Mouse (Mus musculus) midbrain, postnatal 0 days (tissue): Measurements from ENCODE around the gene Lztr1. TPM values are rescaled to one million over a fixed set of nuclear protein-coding genes. Genes with fewer than 3 reads are reported as not detected.
A peak's percentile ranks its signal among the peaks of the same experiment; 100 is the strongest.

Source experiments
- ATAC-seq: fragments of 200-750 bp; cut with Nextera tagmentation; 2 replicates; pipeline ENCODE4 v1.8.0; 2017; ENCODE audit warnings: moderate number of reproducible peaks, mild to moderate bottlenecking, moderate TSS enrichment, moderate library complexity; ENCODE audit not compliant: low FRiP score
- DNase-seq: peaks from one replicate; pipeline ENCODE4 v3.0.0-alpha.2; 2015; ENCODE audit warnings: low spot score
- H3K27ac ChIP-seq: fragments of 300-500 bp; sonication (generic); 2 replicates; pipeline ENCODE4 v1.5.1; 2014; ENCODE audit warnings: low read depth, mild to moderate bottlenecking, low read length, mixed read lengths
- H3K27me3 ChIP-seq: fragments of 300-500 bp; sonication (generic); 2 replicates; pipeline ENCODE4 v1.6.1; 2014; ENCODE audit warnings: low read length, control low read depth, mixed read lengths; ENCODE audit not compliant: insufficient read depth
- H3K36me3 ChIP-seq: fragments of 300-500 bp; sonication (generic); 2 replicates; pipeline ENCODE4 v1.6.1; 2014; ENCODE audit warnings: low read length, control low read depth, mixed read lengths; ENCODE audit not compliant: insufficient read depth
- H3K4me1 ChIP-seq: fragments of 300-500 bp; sonication (generic); 2 replicates; pipeline ENCODE4 v1.6.1; 2014; ENCODE audit warnings: mild to moderate bottlenecking, control low read depth, antibody characterized with exemption, low read length, mixed read lengths; ENCODE audit not compliant: insufficient read depth
- H3K4me2 ChIP-seq: fragments of 300-500 bp; sonication (generic); 2 replicates; pipeline ENCODE4 v1.6.1; 2014; ENCODE audit warnings: low read depth, mild to moderate bottlenecking, low read length, mixed read lengths; ENCODE audit not compliant: poor library complexity, severe bottlenecking
- H3K4me3 ChIP-seq: fragments of 300-500 bp; sonication (generic); 2 replicates; pipeline ENCODE4 v1.5.1; 2014; ENCODE audit warnings: low read depth, mild to moderate bottlenecking, low read length, moderate library complexity
- H3K9ac ChIP-seq: fragments of 300-500 bp; sonication (generic); replicated peaks from 2 replicates; pipeline ENCODE4 v1.6.1; 2014; ENCODE audit warnings: mild to moderate bottlenecking, low read length, moderate library complexity, mixed read lengths; ENCODE audit not compliant: poor library complexity, severe bottlenecking
- H3K9me3 ChIP-seq: fragments of 300-500 bp; sonication (generic); 2 replicates; pipeline ENCODE4 v1.6.1; 2016; ENCODE audit warnings: low read length, control low read depth
- CTCF ChIP-seq: IDR thresholded peaks from 2 replicates; pipeline ENCODE4 v1.5.1; 2016; ENCODE audit warnings: antibody characterized with exemption, mild to moderate bottlenecking
- WGBS: fragments of 180-500 bp; shearing (Covaris S2); extraction: QIAGEN DNeasy Blood & Tissue Kit; methylation state at CpG from one replicate; pipeline ENCODE4 v1.1.7; 2014; 5-methylcytosine and 5-hydroxymethylcytosine counted together
- polyA plus RNA-seq: library from polyadenylated mRNA; unstranded; fragments of >200 nt; fragmentation: Nextera tagmentation; extraction: Ambion mirVana; gene quantifications from 2 replicates; pipeline ENCODE4 v1.2.1, GENCODE M21; 2015
- total RNA-seq: library from RNA; depleted of rRNA; stranded (reverse); fragments of >200 nt; gene quantifications from 2 replicates; pipeline ENCODE4 v1.2.3, GENCODE M21; 2014

Gene Lztr1
- total and polyA plus RNA-seq, 2 experiments from 2014 or later, result 94.0 to 221 TPM

- WGBS, result 47% methylated on average over 14 of the region's 14 CpGs
- H3K9me3 ChIP-seq, result no peaks in the 10 kb centered on the region
- peak overlapping the region; percentile 36 for H3K4me3 ChIP-seq
- ATAC-seq, result no peak
- DNase-seq, result no peak
- peak; percentile 54 for TF ChIP-seq CTCF
- H3K36me3 ChIP-seq, result peaks cover 20% of the 10 kb centered on the region
- H3K27ac ChIP-seq, result no peak overlapping the region
- 0 out of 2 replicates have a peak, but pooled peaks cover 4% of the 10 kb centered on the region for H3K27me3 ChIP-seq
- H3K9ac ChIP-seq, result 0 out of 2 replicates have a peak overlapping the region, but pooled peaks have one; percentile 40
- peak overlapping the region; percentile 76 for H3K4me2 ChIP-seq
- peaks cover 7% of the 10 kb centered on the region; the same call in 1 of the 2 replicates for H3K4me1 ChIP-seq
These were observed 19.7 kb upstream of the Lztr1 start for GRCm38 (mm10) chr16:17488478-17489468.

GRCm38 (mm10) chr16:17489469-17490111 is 18.9 kb upstream of the Lztr1 start, which contains the start of gene Aifm3:
Aifm3 (plus strand) TSS chr16:17489611.
- Histone ChIP-seq H3K9me3 (no peaks in the 10 kb centered on the region), H3K27me3 (0 out of 2 replicates have a peak, but pooled peaks cover 4% of the 10 kb centered on the region), H3K4me2 (peak within 1 kb of the TSS; percentile 76), H3K4me1 (peaks cover 7% of the 10 kb centered on the region; the same call in 1 of the 2 replicates), H3K36me3 (peaks cover 13% of the 10 kb centered on the region), H3K27ac (no peak within 1 kb of the TSS), H3K9ac (peak within 1 kb of the TSS; percentile 40; the same call in 1 of the 2 replicates), H3K4me3 (peak within 1 kb of the TSS; percentile 36)
- no peak for TF ChIP-seq CTCF
- 2% methylated on average over 47 of the region's 47 CpGs for WGBS
- no peak for DNase-seq
- peak; percentile 35; the same call in 1 of the 2 replicates for ATAC-seq

GRCm38 (mm10) chr16:17491154-17491553 is 17.3 kb upstream of the Lztr1 start:
- TF ChIP-seq CTCF, result no peak
- peaks cover 7% of the 10 kb centered on the region; the same call in 1 of the 2 replicates for H3K4me1 ChIP-seq
- H3K4me3 ChIP-seq, result no peak overlapping the region
- WGBS, result 89% methylated on average over 5 of the region's 5 CpGs
- no peak overlapping the region for H3K4me2 ChIP-seq
- H3K9me3 ChIP-seq, result no peaks in the 10 kb centered on the region
- H3K27me3 ChIP-seq, result 0 out of 2 replicates have a peak, but pooled peaks cover 4% of the 10 kb centered on the region
- H3K9ac ChIP-seq, result no peak overlapping the region
- DNase-seq, result peak; percentile 22
- no peak for ATAC-seq
- H3K27ac ChIP-seq, result no peak overlapping the region
- peaks cover 7% of the 10 kb centered on the region; the same call in 1 of the 2 replicates for H3K36me3 ChIP-seq

GRCm38 (mm10) chr16:17491896-17492561 is 16.5 kb upstream of the Lztr1 start:
- WGBS, result 63% methylated on average over 5 of the region's 5 CpGs

GRCm38 (mm10) chr16:17496499-17497305 is 11.8 kb upstream of the Lztr1 start:
- Histone ChIP-seq H3K4me3 (no peak overlapping the region), H3K27me3 (no peaks in the 10 kb centered on the region), H3K27ac (peak overlapping the region; percentile 19; the same call in 1 of the 2 replicates), H3K4me2 (no peak overlapping the region), H3K36me3 (no peaks in the 10 kb centered on the region), H3K4me1 (0 out of 2 replicates have a peak, but pooled peaks cover 6% of the 10 kb centered on the region), H3K9ac (no peak overlapping the region), H3K9me3 (no peaks in the 10 kb centered on the region)
- no peak for TF ChIP-seq CTCF
- WGBS, result 50% methylated on average over 2 of the region's 2 CpGs
- ATAC-seq (no peak), DNase-seq (peak; percentile 80)

More at GRCm38 (mm10) chr16:17491896-17492561, 16.5 kb upstream of the Lztr1 start:
- Histone ChIP-seq H3K9ac (no peak overlapping the region), H3K4me1 (peaks cover 7% of the 10 kb centered on the region; the same call in 1 of the 2 replicates), H3K9me3 (no peaks in the 10 kb centered on the region), H3K4me3 (no peak overlapping the region), H3K36me3 (peaks cover 7% of the 10 kb centered on the region; the same call in 1 of the 2 replicates), H3K4me2 (no peak overlapping the region), H3K27me3 (0 out of 2 replicates have a peak, but pooled peaks cover 4% of the 10 kb centered on the region), H3K27ac (no peak overlapping the region)
- no peak for DNase-seq
- ATAC-seq, result no peak
- no peak for TF ChIP-seq CTCF
